Mouse (Mus musculus) limb, embryonic 14.5 days (tissue): ENCODE data around the gene Tuft1. TPM values are rescaled to one million over a fixed set of nuclear protein-coding genes. Genes with fewer than 3 reads are reported as not detected.

Source experiments
- ATAC-seq: fragments of 200-750 bp; cut with Nextera tagmentation; 2 replicates; pipeline ENCODE4 v1.8.0; 2017; ENCODE audit warnings: low read depth, moderate number of reproducible peaks, moderate TSS enrichment; ENCODE audit not compliant: low FRiP score
- DNase-seq: peaks from one replicate; pipeline ENCODE4 v3.0.0-alpha.2; 2015; ENCODE audit warnings: low spot score
- H3K27ac ChIP-seq: fragments of 300-500 bp; sonication (generic); replicated peaks from 2 replicates; pipeline ENCODE4 v1.5.1; 2014; ENCODE audit warnings: low read depth, mild to moderate bottlenecking, low read length, moderate library complexity, mixed read lengths
- H3K27me3 ChIP-seq: fragments of 300-500 bp; sonication (generic); 2 replicates; pipeline ENCODE4 v1.6.1; 2014; ENCODE audit warnings: low read length, mixed read lengths; ENCODE audit not compliant: control insufficient read depth, insufficient read depth
- H3K36me3 ChIP-seq: fragments of 300-500 bp; sonication (generic); 2 replicates; pipeline ENCODE4 v1.6.1; 2014; ENCODE audit warnings: mild to moderate bottlenecking, low read length, moderate library complexity, mixed read lengths; ENCODE audit not compliant: control insufficient read depth, insufficient read depth
- H3K4me1 ChIP-seq: fragments of 300-500 bp; sonication (generic); 2 replicates; pipeline ENCODE4 v1.6.1; 2014; ENCODE audit warnings: antibody characterized with exemption, low read length, mixed read lengths; ENCODE audit not compliant: control insufficient read depth, insufficient read depth
- H3K4me2 ChIP-seq: fragments of 300-500 bp; sonication (generic); replicated peaks from 2 replicates; pipeline ENCODE4 v1.6.1; 2014; ENCODE audit warnings: low read depth, mild to moderate bottlenecking, low read length, moderate library complexity; ENCODE audit not compliant: severe bottlenecking
- H3K4me3 ChIP-seq: fragments of 300-500 bp; sonication (generic); replicated peaks from 2 replicates; pipeline ENCODE4 v1.5.1; 2014; ENCODE audit warnings: low read length
- H3K9ac ChIP-seq: fragments of 300-500 bp; sonication (generic); 2 replicates; pipeline ENCODE4 v1.6.1; 2014; ENCODE audit warnings: mild to moderate bottlenecking, low read depth, low read length, moderate library complexity; ENCODE audit not compliant: severe bottlenecking
- H3K9me3 ChIP-seq: fragments of 300-500 bp; sonication (generic); 2 replicates; pipeline ENCODE4 v1.6.1; 2016; ENCODE audit warnings: low read length; ENCODE audit not compliant: control insufficient read depth
- POLR2A ChIP-seq: fragments of 200-500 bp; IDR thresholded peaks from 2 replicates; pipeline ENCODE4 v1.8.0; 2012; ENCODE audit warnings: inconsistent platforms, mild to moderate bottlenecking, moderate library complexity, borderline replicate concordance; ENCODE audit not compliant: insufficient read depth, insufficient read length; ENCODE audit errors: extremely low read depth
- WGBS: fragments of 180-500 bp; shearing (Covaris S2); extraction: QIAGEN DNeasy Blood & Tissue Kit; methylation state at CpG from one replicate; pipeline ENCODE4 v1.1.7; 2014; 5-methylcytosine and 5-hydroxymethylcytosine counted together
- polyA plus RNA-seq, 2 experiments: library from polyadenylated mRNA; depleted of rRNA in 1 of 2; stranded (reverse) in 1 of 2; unstranded in 1 of 2; fragments of >200 nt; fragmentation: Nextera tagmentation in 1 of 2; extraction: Ambion mirVana in 1 of 2; gene quantifications; 2 replicates each; pipeline versions ENCODE4 v1.2.1 to v1.2.3; 2012 to 2014

The Tuft1 gene
- polyA plus RNA-seq, 2 experiments = 11.9 to 19.1 TPM

DNA sequence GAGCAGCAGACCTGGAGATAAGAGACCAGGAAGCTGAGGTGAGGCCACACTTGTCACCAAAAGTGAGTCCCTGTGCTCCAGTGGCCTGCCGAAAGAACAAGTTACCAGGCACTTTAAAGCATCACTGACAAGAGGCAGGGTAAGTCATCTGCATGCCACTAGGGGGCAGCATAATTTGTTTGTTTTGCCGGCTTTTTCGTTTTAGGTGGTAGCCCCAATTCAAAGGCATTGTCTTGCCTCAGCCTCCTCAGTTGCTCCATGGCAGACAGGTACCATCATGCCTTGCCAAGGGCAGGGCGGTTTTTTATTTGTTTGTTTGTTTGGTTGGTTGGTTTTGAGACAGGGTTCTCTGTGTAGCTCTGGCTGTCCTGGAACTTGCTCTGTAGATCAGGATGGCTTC, 42.0 kb downstream of the Tuft1 start:
- no peak overlapping the region for H3K4me2 ChIP-seq
- 78% methylated on average over 4 of the region's 4 CpGs for WGBS
- H3K4me1 ChIP-seq = 0 out of 2 replicates have a peak, but pooled peaks cover under 1% of the 10 kb centered on the region
- ATAC-seq (no peak), DNase-seq (no peak)
- H3K27me3 ChIP-seq = no peaks in the 10 kb centered on the region
- H3K9me3 ChIP-seq = no peaks in the 10 kb centered on the region
- no peaks in the 10 kb centered on the region for H3K36me3 ChIP-seq
- no peak overlapping the region for H3K27ac ChIP-seq
- no peak overlapping the region for H3K4me3 ChIP-seq
- no peak for TF ChIP-seq POLR2A
- no peak overlapping the region for H3K9ac ChIP-seq

DNA sequence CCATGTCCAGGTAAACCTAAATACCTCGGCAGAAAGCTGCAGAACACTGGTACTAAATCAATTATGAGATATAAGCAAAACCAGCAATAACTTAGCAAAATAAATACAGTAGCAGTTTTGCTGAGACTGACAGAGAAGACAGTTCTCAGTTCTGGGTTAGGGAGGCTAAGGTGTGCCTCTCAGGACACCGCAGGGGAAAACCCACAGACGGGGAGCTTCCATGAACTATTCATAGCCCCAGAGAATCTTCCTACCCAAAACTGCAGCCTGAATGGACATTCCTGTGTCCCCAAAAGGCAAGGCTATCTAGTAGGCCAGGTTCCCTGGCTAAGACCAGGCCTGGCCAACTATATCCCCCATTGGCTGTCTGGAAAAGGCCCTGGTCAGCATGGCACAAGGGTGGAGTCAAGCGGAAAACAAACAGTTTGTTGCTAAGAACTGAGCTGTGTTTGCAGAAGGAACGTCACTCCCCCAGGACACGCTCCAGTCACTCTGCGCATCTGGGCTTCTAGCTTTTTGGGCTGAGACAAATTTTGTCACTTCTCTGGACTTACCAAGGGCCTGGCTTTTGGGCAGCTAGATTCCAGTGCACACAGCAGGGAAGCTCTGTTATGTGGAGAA, 45.3 kb downstream of the Tuft1 start:
- no peak for ATAC-seq
- no peak overlapping the region for H3K9ac ChIP-seq
- H3K9me3 ChIP-seq = no peaks in the 10 kb centered on the region
- H3K27ac ChIP-seq = no peak overlapping the region
- DNase-seq = no peak
- H3K4me1 ChIP-seq = peaks cover 12% of the 10 kb centered on the region
- H3K27me3 ChIP-seq = no peaks in the 10 kb centered on the region
- H3K36me3 ChIP-seq = no peaks in the 10 kb centered on the region
- 80% methylated on average over 7 of the region's 7 CpGs for WGBS
- H3K4me2 ChIP-seq = no peak overlapping the region
- TF ChIP-seq POLR2A = no peak
- no peak overlapping the region for H3K4me3 ChIP-seq

DNA sequence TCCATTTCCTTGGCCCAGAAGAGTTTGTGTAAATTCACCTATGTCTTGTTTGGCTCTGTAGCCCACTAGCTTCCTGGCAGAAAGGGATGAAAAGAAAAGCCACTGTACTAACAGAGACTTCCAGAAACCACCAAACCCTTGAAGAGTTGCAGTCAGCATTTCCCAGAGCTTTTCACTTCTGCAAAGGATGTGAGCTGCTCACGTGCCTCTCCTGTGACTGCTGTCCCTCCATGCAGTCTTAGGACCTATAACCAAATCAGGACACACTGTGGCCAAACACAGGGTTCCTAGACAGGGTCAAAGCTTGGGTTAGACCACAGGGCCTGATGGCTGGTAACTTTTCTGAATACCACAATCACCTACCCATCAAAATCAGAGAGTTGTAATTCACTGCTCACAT, 46.4 kb downstream of the Tuft1 start:
- no peak overlapping the region for H3K9ac ChIP-seq
- no peak overlapping the region for H3K27ac ChIP-seq
- no peaks in the 10 kb centered on the region for H3K36me3 ChIP-seq
- WGBS = 68% methylated on average over 1 of the region's 1 CpGs
- H3K27me3 ChIP-seq = no peaks in the 10 kb centered on the region
- no peak for TF ChIP-seq POLR2A
- no peak for ATAC-seq
- H3K4me2 ChIP-seq = no peak overlapping the region
- peaks cover 12% of the 10 kb centered on the region for H3K4me1 ChIP-seq
- H3K9me3 ChIP-seq = no peaks in the 10 kb centered on the region
- no peak for DNase-seq
- H3K4me3 ChIP-seq = no peak overlapping the region

DNA sequence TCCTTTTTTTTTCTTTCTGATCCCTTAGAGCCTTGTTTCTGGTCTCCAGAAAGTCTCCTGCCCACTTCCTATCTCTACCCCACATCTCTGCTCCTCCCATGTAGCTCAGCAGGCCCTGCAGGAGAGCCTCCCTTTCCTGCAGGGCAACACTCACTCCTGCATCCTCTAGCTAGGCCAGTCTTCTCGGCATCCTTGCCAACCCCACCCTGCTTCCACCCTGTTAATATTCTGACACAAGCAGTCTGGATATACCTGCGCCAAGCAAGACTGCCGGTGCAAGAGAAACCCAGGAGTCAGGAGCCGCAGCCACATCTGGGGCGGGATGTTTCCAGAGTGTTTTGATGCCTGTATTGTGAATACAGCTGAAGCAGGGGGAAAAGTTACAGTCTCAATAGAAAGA, 46.8 kb downstream of the Tuft1 start:
- Histone ChIP-seq H3K4me1 (peaks cover 12% of the 10 kb centered on the region), H3K4me3 (no peak overlapping the region), H3K36me3 (no peaks in the 10 kb centered on the region), H3K27me3 (no peaks in the 10 kb centered on the region), H3K27ac (peak overlapping the region; percentile 34), H3K9ac (no peak overlapping the region), H3K9me3 (no peaks in the 10 kb centered on the region), H3K4me2 (no peak overlapping the region)
- no peak for DNase-seq
- ATAC-seq = no peak
- no peak for TF ChIP-seq POLR2A
- 55% methylated on average over 5 of the region's 5 CpGs for WGBS

DNA sequence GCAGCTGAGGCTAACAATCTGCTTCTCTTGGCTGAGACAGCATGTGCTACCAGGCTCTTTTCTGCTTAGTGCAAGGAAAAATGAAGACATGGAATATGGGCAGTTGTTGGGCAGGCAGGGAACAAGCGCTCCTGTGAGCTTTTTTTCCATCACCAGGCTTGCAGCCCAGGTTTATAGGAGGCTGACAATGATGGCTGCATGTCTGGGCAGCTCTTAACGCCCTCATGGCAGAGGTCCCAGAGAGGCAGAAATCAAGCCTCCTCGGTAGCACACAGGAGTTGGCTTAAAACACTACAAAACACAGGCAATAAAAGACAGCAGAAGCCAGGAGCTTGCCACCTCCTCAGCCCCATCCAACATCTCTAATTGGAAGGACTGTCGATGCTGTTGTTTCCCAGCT, 47.3 kb downstream of the Tuft1 start:
- peak overlapping the region; percentile 34 for H3K27ac ChIP-seq
- H3K4me1 ChIP-seq = peaks cover 12% of the 10 kb centered on the region
- no peak overlapping the region for H3K9ac ChIP-seq
- H3K4me3 ChIP-seq = no peak overlapping the region
- no peak overlapping the region for H3K4me2 ChIP-seq
- 22% methylated on average over 3 of the region's 4 CpGs for WGBS
- H3K27me3 ChIP-seq = no peaks in the 10 kb centered on the region
- DNase-seq (no peak), ATAC-seq (no peak)
- no peaks in the 10 kb centered on the region for H3K36me3 ChIP-seq
- TF ChIP-seq POLR2A = no peak
- no peaks in the 10 kb centered on the region for H3K9me3 ChIP-seq
